Mouse (Mus musculus) neural tube, embryonic 15.5 days (tissue): ENCODE data around the gene Wdr91. TPM values are rescaled to one million over a fixed set of nuclear protein-coding genes. Genes with fewer than 3 reads are reported as not detected.

ENCODE experiments used
- ATAC-seq: fragments of 200-750 bp; cut with Nextera tagmentation; 2 replicates; pipeline ENCODE4 v1.8.0; 2017; ENCODE audit warnings: mild to moderate bottlenecking, moderate TSS enrichment, moderate library complexity; ENCODE audit not compliant: low FRiP score
- H3K27ac ChIP-seq: fragments of 300-500 bp; sonication (generic); replicated peaks from 2 replicates; pipeline ENCODE4 v1.5.1; 2015; ENCODE audit warnings: mild to moderate bottlenecking, inconsistent platforms
- H3K27me3 ChIP-seq: fragments of 300-500 bp; sonication (generic); replicated peaks from 2 replicates; pipeline ENCODE4 v1.6.1; 2015; ENCODE audit warnings: inconsistent platforms
- H3K36me3 ChIP-seq: fragments of 300-500 bp; sonication (generic); 2 replicates; pipeline ENCODE4 v1.6.1; 2015; ENCODE audit warnings: inconsistent platforms
- H3K4me1 ChIP-seq: fragments of 300-500 bp; sonication (generic); 2 replicates; pipeline ENCODE4 v1.6.1; 2015; ENCODE audit warnings: inconsistent platforms
- H3K4me2 ChIP-seq: fragments of 300-500 bp; sonication (generic); 2 replicates; pipeline ENCODE4 v1.6.1; 2015; ENCODE audit warnings: inconsistent platforms, mild to moderate bottlenecking, moderate library complexity
- H3K4me3 ChIP-seq: fragments of 300-500 bp; sonication (generic); replicated peaks from 2 replicates; pipeline ENCODE4 v1.5.1; 2015; ENCODE audit warnings: mild to moderate bottlenecking, inconsistent platforms
- H3K9ac ChIP-seq: fragments of 300-500 bp; sonication (generic); replicated peaks from 2 replicates; pipeline ENCODE4 v1.6.1; 2015; ENCODE audit warnings: mild to moderate bottlenecking, inconsistent platforms
- H3K9me3 ChIP-seq: fragments of 300-500 bp; sonication (generic); replicated peaks from 2 replicates; pipeline ENCODE4 v1.6.1; 2016; ENCODE audit warnings: inconsistent platforms
- WGBS: fragments of 180-500 bp; shearing (Covaris S2); methylation state at CpG from one replicate; pipeline ENCODE4 v1.1.7; 2015; ENCODE audit warnings: mixed read lengths; 5-methylcytosine and 5-hydroxymethylcytosine counted together
- polyA plus RNA-seq: library from polyadenylated mRNA; unstranded; fragments of >200 nt; fragmentation: Nextera tagmentation; extraction: Ambion mirVana; gene quantifications from 2 replicates; pipeline ENCODE4 v1.2.1, GENCODE M21; 2015

Gene Wdr91
- polyA plus RNA-seq, 1 experiment from 2014 or later: 13.4 TPM

DNA sequence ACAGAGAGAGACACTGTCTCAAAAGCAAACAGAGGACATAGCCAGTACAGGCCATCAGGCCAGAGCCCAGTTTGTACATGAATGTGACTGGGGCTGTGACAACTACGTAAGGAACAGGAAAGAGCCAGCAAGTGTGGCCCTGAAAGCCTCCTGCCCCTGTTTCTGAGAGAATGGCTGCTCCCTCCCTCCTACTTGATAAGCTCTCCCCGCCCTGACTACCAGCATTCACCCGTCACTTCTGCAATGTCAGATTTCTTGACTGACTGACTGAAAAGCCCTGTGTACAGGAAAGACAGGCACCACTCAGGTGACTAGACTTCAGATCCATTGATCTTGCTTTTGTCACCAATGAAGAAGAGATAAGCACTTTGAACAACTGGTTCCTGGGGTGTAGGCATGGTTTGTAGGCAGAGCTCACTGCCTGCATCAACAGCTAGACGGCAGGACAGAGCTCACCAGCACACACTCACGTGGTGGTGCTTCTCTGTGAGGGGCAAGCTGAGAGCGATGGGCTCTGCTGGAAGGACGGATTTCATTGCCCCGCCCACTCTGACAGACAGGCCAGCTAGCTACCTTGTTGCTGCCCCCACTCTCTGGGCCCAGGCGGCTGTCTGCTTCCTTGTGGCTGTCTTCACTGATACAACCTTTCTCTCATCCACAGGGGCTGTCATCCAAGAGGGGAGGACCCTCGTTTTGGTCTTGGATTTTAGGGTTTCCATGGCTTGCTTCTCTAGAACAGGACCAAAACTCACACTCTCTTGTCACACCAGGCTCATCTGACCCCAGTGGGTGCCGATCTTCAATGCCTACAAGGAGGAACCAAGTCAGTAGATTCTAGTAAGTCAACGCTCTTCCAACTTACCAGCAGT lies 34.5 kb downstream of the Wdr91 start:
- WGBS: 73% methylated on average over 12 of the region's 12 CpGs
- no peak for ATAC-seq
- Histone ChIP-seq H3K27me3 (no peaks in the 10 kb centered on the region), H3K36me3 (0 out of 2 replicates have a peak, but pooled peaks cover 6% of the 10 kb centered on the region), H3K9ac (0 out of 2 replicates have a peak overlapping the region, but pooled peaks have one; percentile 17), H3K4me3 (peak overlapping the region; percentile 72; the same call in 1 of the 2 replicates), H3K27ac (peak overlapping the region; percentile 93; the same call in 1 of the 2 replicates), H3K4me2 (peak overlapping the region; percentile 68), H3K4me1 (peaks cover 22% of the 10 kb centered on the region), H3K9me3 (no peaks in the 10 kb centered on the region)

DNA sequence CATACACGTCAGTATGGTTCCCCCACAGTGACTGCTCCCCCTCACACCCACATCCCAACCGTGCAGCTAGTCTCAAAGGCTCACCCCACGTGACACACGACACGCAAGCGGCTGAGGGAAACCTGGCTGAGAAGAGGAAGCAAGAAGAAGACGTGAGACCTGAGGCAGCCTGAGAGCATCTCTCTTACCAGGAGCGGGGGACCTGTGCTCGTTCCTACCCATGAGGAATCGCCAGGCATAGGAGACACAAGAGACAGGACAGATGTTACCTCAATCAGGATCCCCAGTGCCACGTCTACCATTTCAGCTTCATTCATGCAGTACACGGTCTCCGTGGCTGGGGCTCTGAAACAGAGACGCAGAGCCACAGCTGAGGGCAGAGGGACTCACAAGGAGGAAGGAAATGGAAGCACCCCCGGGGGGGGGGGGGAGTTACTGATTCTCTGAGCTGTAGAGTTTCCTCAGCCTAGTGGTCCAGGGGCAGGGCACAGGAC lies 35.4 kb downstream of the Wdr91 start:
- Histone ChIP-seq H3K27ac (no peak overlapping the region), H3K36me3 (no peaks in the 10 kb centered on the region), H3K27me3 (no peaks in the 10 kb centered on the region), H3K9me3 (no peaks in the 10 kb centered on the region), H3K9ac (no peak overlapping the region), H3K4me3 (no peak overlapping the region), H3K4me2 (no peak overlapping the region), H3K4me1 (peaks cover 22% of the 10 kb centered on the region)
- ATAC-seq: no peak
- WGBS: 91% methylated on average over 15 of the region's 15 CpGs

DNA sequence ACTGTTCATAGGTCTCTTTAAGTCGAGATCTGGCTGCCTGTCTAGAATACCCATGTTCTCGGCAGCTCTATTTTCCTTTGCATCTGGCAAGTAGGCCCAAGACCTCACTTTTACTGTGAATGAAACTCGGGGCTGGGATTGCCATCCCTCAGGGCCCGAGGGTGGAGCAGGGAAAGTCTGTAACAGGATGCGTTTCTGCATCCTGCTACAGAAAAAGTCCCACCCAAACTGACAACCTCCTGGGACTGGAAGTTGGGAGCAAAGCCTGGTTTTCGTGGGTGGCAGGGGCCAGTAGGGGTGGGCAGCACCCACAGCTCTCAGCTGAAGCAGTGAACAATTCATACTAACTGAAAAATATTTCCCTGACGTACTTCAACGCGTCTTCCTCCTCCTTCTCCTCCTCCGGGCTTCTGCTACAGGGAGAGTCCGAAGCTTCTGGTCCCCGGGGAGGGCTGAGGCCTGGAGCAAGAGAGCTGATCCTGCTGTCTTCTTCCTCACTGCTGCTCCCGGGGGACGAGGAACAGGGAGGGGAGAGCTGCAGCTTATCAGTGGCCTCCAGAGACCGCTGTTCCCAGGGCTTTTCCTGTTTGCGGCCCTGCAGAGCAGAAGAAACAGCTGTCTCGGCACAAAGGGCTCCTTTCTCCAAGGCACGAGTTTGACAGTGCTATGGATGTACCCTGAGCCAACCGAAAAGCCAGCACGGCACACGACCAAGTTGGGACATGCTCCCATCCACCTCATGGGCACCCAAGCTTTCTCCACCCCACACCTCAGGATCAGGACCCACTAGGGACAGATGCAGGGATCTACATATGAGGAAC lies 36.4 kb downstream of the Wdr91 start:
- H3K9me3 ChIP-seq: no peaks in the 10 kb centered on the region
- no peak overlapping the region for H3K9ac ChIP-seq
- H3K4me3 ChIP-seq: no peak overlapping the region
- WGBS: 77% methylated on average over 21 of the region's 21 CpGs
- H3K27me3 ChIP-seq: no peaks in the 10 kb centered on the region
- H3K27ac ChIP-seq: 0 out of 2 replicates have a peak overlapping the region, but pooled peaks have one; percentile 13
- ATAC-seq: no peak
- H3K36me3 ChIP-seq: no peaks in the 10 kb centered on the region
- H3K4me2 ChIP-seq: no peak overlapping the region
- H3K4me1 ChIP-seq: peaks cover 22% of the 10 kb centered on the region

DNA sequence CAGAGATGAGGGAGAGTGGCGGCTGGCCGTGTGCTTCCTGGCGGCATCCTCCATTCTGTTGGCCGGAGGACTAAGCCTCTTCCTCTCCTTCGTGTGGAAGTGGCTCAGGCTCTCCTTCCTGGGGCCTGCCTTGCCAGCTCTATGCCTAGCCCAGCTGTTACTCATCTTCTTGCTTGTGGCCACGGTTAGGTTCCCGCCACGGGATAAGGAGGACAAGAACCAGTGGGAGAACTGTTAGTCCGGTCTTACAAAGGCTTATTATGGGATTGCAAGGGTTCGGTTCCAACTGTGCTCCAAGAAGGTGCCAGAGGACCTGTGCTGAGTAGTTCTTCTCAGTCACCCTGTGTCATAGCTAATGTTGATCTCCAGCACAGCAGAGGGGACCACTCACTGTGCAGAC lies 37.8 kb downstream of the Wdr91 start:
- H3K27me3 ChIP-seq: no peaks in the 10 kb centered on the region
- no peak for ATAC-seq
- no peak overlapping the region for H3K9ac ChIP-seq
- no peak overlapping the region for H3K4me3 ChIP-seq
- H3K27ac ChIP-seq: no peak overlapping the region
- no peak overlapping the region for H3K4me2 ChIP-seq
- H3K4me1 ChIP-seq: peaks cover 15% of the 10 kb centered on the region
- no peaks in the 10 kb centered on the region for H3K9me3 ChIP-seq
- 89% methylated on average over 10 of the region's 10 CpGs for WGBS
- H3K36me3 ChIP-seq: no peaks in the 10 kb centered on the region

DNA sequence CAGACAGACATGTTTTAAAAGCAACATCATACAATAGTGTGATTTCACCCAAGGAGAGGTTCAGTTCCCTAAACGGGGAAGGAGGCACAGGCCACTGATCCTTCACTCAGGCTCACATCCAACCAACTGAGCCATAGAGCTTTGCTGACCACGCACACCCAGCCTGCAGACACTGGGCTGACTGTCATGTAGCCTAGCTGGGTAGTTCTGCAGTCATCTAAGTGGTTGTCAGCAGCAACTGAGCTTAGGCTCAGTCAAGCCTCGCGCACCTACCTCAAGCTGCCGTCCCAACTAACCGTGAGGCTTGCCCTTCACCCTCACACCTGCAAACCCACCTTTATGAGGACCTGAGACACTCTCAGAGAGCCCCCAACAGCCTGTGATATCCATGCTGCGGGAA lies 38.7 kb downstream of the Wdr91 start:
- 95% methylated on average over 7 of the region's 7 CpGs for WGBS
- H3K4me1 ChIP-seq: peaks cover 11% of the 10 kb centered on the region
- no peak for ATAC-seq

DNA sequence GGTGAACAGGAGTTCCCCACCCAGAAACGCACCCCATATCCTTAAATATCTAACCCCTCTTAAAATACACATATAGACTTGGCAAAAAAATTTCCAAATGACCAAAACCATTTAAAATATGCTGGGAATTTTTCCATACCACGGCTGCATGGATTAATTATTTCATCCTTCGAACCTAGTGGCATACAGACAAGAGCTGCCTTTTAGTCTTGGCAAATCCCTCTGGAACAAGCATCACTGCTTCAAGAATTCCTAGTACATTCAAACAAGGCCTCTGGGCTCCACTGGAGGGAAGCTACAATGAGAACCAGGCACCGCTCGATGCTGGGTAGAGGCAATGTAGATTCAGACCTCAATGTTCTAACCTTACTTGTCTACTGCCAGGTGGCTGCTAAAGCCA lies 40.0 kb downstream of the Wdr91 start:
- no peaks in the 10 kb centered on the region for H3K36me3 ChIP-seq
- no peak overlapping the region for H3K4me2 ChIP-seq
- H3K27me3 ChIP-seq: no peaks in the 10 kb centered on the region
- no peaks in the 10 kb centered on the region for H3K4me1 ChIP-seq
- no peak for ATAC-seq
- no peak overlapping the region for H3K9ac ChIP-seq
- H3K4me3 ChIP-seq: no peak overlapping the region
- 85% methylated on average over 5 of the region's 5 CpGs for WGBS
- no peak overlapping the region for H3K27ac ChIP-seq
- no peaks in the 10 kb centered on the region for H3K9me3 ChIP-seq

More for the DNA sequence above, 38.7 kb downstream of the Wdr91 start:
- no peaks in the 10 kb centered on the region for H3K27me3 ChIP-seq
- H3K4me2 ChIP-seq: no peak overlapping the region
- no peak overlapping the region for H3K27ac ChIP-seq
- no peak overlapping the region for H3K4me3 ChIP-seq
- no peaks in the 10 kb centered on the region for H3K9me3 ChIP-seq
- H3K36me3 ChIP-seq: no peaks in the 10 kb centered on the region
- H3K9ac ChIP-seq: no peak overlapping the region

DNA sequence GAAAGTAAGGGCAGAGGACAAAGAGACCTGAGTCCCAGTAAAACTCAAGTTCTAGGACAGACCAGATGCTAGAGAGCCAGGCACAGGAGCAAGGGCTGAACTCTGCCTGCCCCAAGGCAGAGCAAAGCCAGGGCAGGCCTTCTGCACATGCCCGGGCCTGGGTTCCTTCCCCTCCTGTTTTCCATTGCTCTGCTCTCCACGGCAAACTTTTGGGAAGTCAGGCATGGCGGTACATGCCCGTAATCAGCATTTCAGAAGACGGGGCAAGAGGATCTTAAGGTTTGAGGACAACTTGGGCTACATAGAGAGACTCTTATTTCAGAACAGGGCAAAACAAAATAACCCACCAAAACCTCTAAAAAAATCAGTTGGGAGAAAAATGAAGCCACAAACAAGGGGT lies 40.5 kb downstream of the Wdr91 start:
- no peaks in the 10 kb centered on the region for H3K4me1 ChIP-seq
- 88% methylated on average over 5 of the region's 5 CpGs for WGBS
- H3K9me3 ChIP-seq: no peaks in the 10 kb centered on the region
- no peak overlapping the region for H3K4me2 ChIP-seq
- ATAC-seq: no peak
- H3K27ac ChIP-seq: no peak overlapping the region
- no peaks in the 10 kb centered on the region for H3K36me3 ChIP-seq
- no peak overlapping the region for H3K4me3 ChIP-seq
- no peaks in the 10 kb centered on the region for H3K27me3 ChIP-seq
- H3K9ac ChIP-seq: no peak overlapping the region

DNA sequence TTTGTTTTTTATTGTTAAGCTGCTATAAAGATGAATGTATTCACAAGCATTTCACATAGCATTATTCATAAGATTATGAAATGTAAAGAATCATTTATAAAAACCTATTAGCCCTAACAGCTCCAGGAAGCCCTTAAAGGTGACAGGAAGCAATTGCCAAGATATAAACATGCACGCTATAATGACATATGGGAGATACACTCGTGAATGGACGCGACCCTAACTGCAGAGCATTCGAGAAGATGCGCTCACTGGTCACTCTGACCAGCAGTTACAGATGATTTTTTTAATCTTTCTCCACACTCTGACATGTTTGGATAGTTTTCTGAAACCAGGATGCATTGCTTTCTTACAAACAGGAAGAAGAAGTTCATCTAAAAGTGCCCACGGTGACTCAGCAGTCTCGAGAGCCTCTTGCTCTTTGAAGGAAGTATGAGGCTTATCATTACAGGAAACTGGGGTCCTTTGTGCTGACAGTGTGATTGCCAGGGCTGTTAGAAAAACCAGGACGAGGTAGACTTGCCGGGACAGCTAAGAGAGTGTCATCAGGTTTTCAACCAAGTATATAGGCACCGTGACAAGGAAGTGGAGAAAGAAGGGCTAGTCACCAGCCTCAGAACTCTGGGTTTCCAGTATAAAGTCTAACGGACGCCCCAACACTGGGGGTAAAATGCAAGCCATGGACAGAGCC lies 41.3 kb downstream of the Wdr91 start:
- H3K9me3 ChIP-seq: no peaks in the 10 kb centered on the region
- WGBS: 82% methylated on average over 13 of the region's 13 CpGs

DNA sequence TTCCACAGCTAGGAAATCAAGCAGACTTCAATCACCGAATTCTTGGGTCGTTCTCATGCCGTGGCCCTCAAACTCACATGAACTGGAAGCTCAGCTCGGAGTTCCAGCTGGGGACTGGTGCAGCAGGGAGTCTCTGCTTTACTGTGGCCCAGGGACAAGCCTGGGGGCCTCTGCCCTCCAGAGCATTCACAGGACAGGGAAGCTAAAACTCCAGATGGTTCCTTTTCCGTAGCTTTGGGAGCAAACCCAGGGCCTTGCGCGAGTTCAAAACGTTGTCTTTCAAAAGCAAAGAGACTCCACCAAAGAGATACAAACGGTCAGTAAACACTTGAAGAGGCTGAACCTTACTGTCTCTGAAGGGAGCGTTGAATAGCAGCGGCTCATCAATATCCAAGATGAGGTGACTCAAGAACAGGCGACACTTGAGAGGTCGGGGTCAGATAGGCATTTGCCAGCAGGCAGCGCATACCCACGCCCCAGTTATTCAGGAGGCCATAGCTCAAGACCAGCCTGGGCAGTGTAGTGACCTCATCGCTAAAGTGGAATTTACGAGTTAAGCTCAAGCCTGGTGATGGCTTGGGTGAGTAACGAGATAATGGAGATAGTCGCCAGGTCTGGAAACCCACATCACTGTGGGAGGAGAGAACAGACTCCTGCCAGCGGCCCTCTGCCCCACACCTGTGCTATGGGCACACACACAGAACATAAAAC lies 42.0 kb downstream of the Wdr91 start:
- H3K27ac ChIP-seq: no peak overlapping the region
- H3K36me3 ChIP-seq: no peaks in the 10 kb centered on the region
- H3K27me3 ChIP-seq: no peaks in the 10 kb centered on the region
- no peak overlapping the region for H3K9ac ChIP-seq
- 80% methylated on average over 20 of the region's 20 CpGs for WGBS
- ATAC-seq: no peak
- H3K4me3 ChIP-seq: no peak overlapping the region
- H3K9me3 ChIP-seq: no peaks in the 10 kb centered on the region
- H3K4me1 ChIP-seq: no peaks in the 10 kb centered on the region
- H3K4me2 ChIP-seq: no peak overlapping the region

More for the DNA sequence above, 41.3 kb downstream of the Wdr91 start:
- no peaks in the 10 kb centered on the region for H3K36me3 ChIP-seq
- H3K4me1 ChIP-seq: no peaks in the 10 kb centered on the region
- H3K27me3 ChIP-seq: no peaks in the 10 kb centered on the region
- no peak overlapping the region for H3K9ac ChIP-seq
- ATAC-seq: no peak
- H3K4me3 ChIP-seq: no peak overlapping the region
- H3K27ac ChIP-seq: no peak overlapping the region
- no peak overlapping the region for H3K4me2 ChIP-seq

DNA sequence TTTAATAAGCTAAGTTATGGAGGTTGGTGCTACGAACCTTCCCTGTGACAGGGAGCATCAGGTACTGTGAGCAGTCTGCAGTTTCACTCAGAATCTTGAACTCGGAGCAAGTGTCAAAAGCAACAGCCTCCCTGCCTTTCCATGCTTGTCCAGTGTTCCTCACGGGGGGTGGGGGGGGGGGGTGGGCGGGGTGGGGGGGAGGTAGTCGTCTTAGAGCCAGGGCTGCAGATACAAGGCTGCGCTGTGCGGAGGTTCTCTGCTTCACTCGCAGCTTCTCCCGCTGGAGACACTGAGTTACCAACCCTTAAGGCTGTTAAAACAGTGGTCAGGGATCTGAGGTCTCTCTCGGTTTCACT lies 42.7 kb downstream of the Wdr91 start:
- Histone ChIP-seq H3K9ac (no peak overlapping the region), H3K4me1 (no peaks in the 10 kb centered on the region), H3K27me3 (no peaks in the 10 kb centered on the region), H3K9me3 (no peaks in the 10 kb centered on the region), H3K4me2 (no peak overlapping the region), H3K27ac (no peak overlapping the region), H3K4me3 (no peak overlapping the region), H3K36me3 (no peaks in the 10 kb centered on the region)
- ATAC-seq: no peak
- 80% methylated on average over 10 of the region's 10 CpGs for WGBS
